Mouse (Mus musculus): Measurements from ENCODE around the gene Fsd1l. TPM values are rescaled to one million over a fixed set of nuclear protein-coding genes. Genes with fewer than 3 reads are reported as not detected.

Fsd1l gene
- polyA plus RNA-seq (2012; rRNA removed): 0.01 and 0.09 TPM in 2 replicates

GRCm38 (mm10) chr4:53631316-53632010 is at the start of gene Fsd1l:
Gene Fsd1l, plus strand, starts transcription at chr4:53631471.

GRCm38 (mm10) chr4:53713704-53714050 is 82.4 kb downstream of the Fsd1l start, which contains the start of gene Fktn:
Gene Fktn, plus strand, starts transcription at chr4:53713998.

Other genes starting within 250 kb of the Fsd1l start
- 6.0 and 10.5 TPM in 2 replicates for gene Slc44a1, start 191.1 kb upstream of the Fsd1l start, polyA plus RNA-seq (2012; rRNA removed)
- 0.59 and 0.80 TPM in 2 replicates for gene Fktn, start 82.5 kb downstream of the Fsd1l start, polyA plus RNA-seq (2012; rRNA removed)
- not detected in 2 replicates for gene Tal2, start 148.2 kb downstream of the Fsd1l start, polyA plus RNA-seq (2012; rRNA removed)
- 3.4 and 3.6 TPM in 2 replicates for gene Tmem38b, start 194.6 kb downstream of the Fsd1l start, polyA plus RNA-seq (2012; rRNA removed)